Mouse (Mus musculus): ENCODE measurements around the gene Mast3. TPM values are rescaled to one million over a fixed set of nuclear protein-coding genes. Genes with fewer than 3 reads are reported as not detected.

Mast3 gene
- polyA plus RNA-seq, 1 experiment from 2014 or later: 18.2 TPM

- Histone ChIP-seq H3K9ac (ENCODE audit: low read depth, low read length) (no peak overlapping the region), H3K4me2 (peak overlapping the region; percentile 99)
- WGBS: 72% methylated on average over 11 of the region's 11 CpGs
Observed at GRCm38 (mm10) chr8:70802786-70803510, 1.9 kb downstream of the Mast3 start.

GRCm38 (mm10) chr8:70801830-70802229 lies 3.0 kb downstream of the Mast3 start:
- ATAC-seq (replicated peaks; ENCODE audit: low FRiP score): no peak

More at GRCm38 (mm10) chr8:70802786-70803510, 1.9 kb downstream of the Mast3 start:
- Histone ChIP-seq H3K4me3 (ENCODE audit: low read depth, low read length) (peak overlapping the region; percentile 63; the same call in 1 of the 2 replicates), H3K4me1 (replicated peaks; ENCODE audit: control insufficient read depth, insufficient read depth, low read length) (peaks cover 25% of the 10 kb centered on the region), H3K27me3 (replicated peaks; ENCODE audit: control insufficient read depth, insufficient read depth, low read length) (peaks cover 37% of the 10 kb centered on the region), H3K27ac (ENCODE audit: low read depth, low read length) (no peak overlapping the region), H3K9me3 (ENCODE audit: control insufficient read depth, low read length) (no peaks in the 10 kb centered on the region), H3K36me3 (ENCODE audit: control insufficient read depth, insufficient read depth, low read length) (no peaks in the 10 kb centered on the region)
- DNase-seq (ENCODE audit: low spot score) (no peak), ATAC-seq (replicated peaks; ENCODE audit: low FRiP score) (no peak)

GRCm38 (mm10) chr8:70801156-70801555 lies 3.7 kb downstream of the Mast3 start:
- DNase-seq (ENCODE audit: low spot score) (no peak), ATAC-seq (replicated peaks; ENCODE audit: low FRiP score) (no peak)
- no peak overlapping the region for H3K27ac ChIP-seq (ENCODE audit: low read depth, low read length)
- no peaks in the 10 kb centered on the region for H3K36me3 ChIP-seq (ENCODE audit: control insufficient read depth, insufficient read depth, low read length)
- H3K27me3 ChIP-seq (replicated peaks; ENCODE audit: control insufficient read depth, insufficient read depth, low read length): peaks cover 47% of the 10 kb centered on the region
- H3K4me3 ChIP-seq (ENCODE audit: low read depth, low read length): no peak overlapping the region
- WGBS: 25% methylated on average over 15 of the region's 15 CpGs
- H3K4me1 ChIP-seq (replicated peaks; ENCODE audit: control insufficient read depth, insufficient read depth, low read length): peaks cover 23% of the 10 kb centered on the region
- no peak overlapping the region for H3K4me2 ChIP-seq
- no peak overlapping the region for H3K9ac ChIP-seq (ENCODE audit: low read depth, low read length)
- H3K9me3 ChIP-seq (ENCODE audit: control insufficient read depth, low read length): no peaks in the 10 kb centered on the region

More at GRCm38 (mm10) chr8:70801830-70802229, 3.0 kb downstream of the Mast3 start:
- no peak overlapping the region for H3K27ac ChIP-seq (ENCODE audit: low read depth, low read length)
- no peaks in the 10 kb centered on the region for H3K9me3 ChIP-seq (ENCODE audit: control insufficient read depth, low read length)
- DNase-seq (ENCODE audit: low spot score): no peak
- H3K36me3 ChIP-seq (ENCODE audit: control insufficient read depth, insufficient read depth, low read length): no peaks in the 10 kb centered on the region
- H3K4me1 ChIP-seq (replicated peaks; ENCODE audit: control insufficient read depth, insufficient read depth, low read length): peaks cover 23% of the 10 kb centered on the region
- 74% methylated on average over 1 of the region's 1 CpGs for WGBS
- H3K27me3 ChIP-seq (replicated peaks; ENCODE audit: control insufficient read depth, insufficient read depth, low read length): peaks cover 42% of the 10 kb centered on the region
- H3K9ac ChIP-seq (ENCODE audit: low read depth, low read length): no peak overlapping the region
- no peak overlapping the region for H3K4me3 ChIP-seq (ENCODE audit: low read depth, low read length)
- H3K4me2 ChIP-seq: no peak overlapping the region

GRCm38 (mm10) chr8:70800648-70801047 lies 4.2 kb downstream of the Mast3 start:
- WGBS: 54% methylated on average over 10 of the region's 10 CpGs
- Histone ChIP-seq H3K4me2 (no peak overlapping the region), H3K36me3 (ENCODE audit: control insufficient read depth, insufficient read depth, low read length) (no peaks in the 10 kb centered on the region), H3K9me3 (ENCODE audit: control insufficient read depth, low read length) (no peaks in the 10 kb centered on the region), H3K9ac (ENCODE audit: low read depth, low read length) (no peak overlapping the region), H3K27ac (ENCODE audit: low read depth, low read length) (no peak overlapping the region), H3K4me3 (ENCODE audit: low read depth, low read length) (no peak overlapping the region), H3K27me3 (replicated peaks; ENCODE audit: control insufficient read depth, insufficient read depth, low read length) (peaks cover 48% of the 10 kb centered on the region), H3K4me1 (replicated peaks; ENCODE audit: control insufficient read depth, insufficient read depth, low read length) (peaks cover 24% of the 10 kb centered on the region)
- DNase-seq (ENCODE audit: low spot score): no peak
- no peak for ATAC-seq (replicated peaks; ENCODE audit: low FRiP score)

DNA sequence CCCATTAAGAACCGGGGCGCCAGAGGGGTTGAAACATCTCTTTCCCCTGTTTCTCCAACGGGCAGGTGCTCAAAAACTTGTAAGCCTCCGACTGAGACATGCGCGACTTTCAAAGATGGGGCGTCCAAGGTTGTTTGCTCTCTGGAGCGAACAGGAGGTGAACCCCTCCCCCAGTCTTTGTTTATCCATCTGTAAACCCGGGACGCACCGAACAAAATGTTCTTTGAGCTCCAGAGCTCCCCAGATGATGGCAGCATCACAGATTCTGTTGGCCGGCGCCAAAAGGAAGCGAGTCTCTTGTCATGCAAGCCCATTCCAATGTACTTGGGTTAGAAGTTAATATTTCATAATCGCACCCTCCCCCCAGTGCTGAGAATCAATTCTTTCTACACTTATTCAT lies 6.6 kb downstream of the Mast3 start:
- H3K9me3 ChIP-seq (ENCODE audit: control insufficient read depth, low read length): no peaks in the 10 kb centered on the region
- H3K36me3 ChIP-seq (ENCODE audit: control insufficient read depth, insufficient read depth, low read length): no peaks in the 10 kb centered on the region
- peaks cover 48% of the 10 kb centered on the region for H3K27me3 ChIP-seq (replicated peaks; ENCODE audit: control insufficient read depth, insufficient read depth, low read length)
- peak overlapping the region; percentile 97 for H3K4me2 ChIP-seq
- no peak overlapping the region; the same call in 1 of the 2 replicates for H3K9ac ChIP-seq (ENCODE audit: low read depth, low read length)
- DNase-seq (ENCODE audit: low spot score) (no peak), ATAC-seq (replicated peaks; ENCODE audit: low FRiP score) (no peak)
- WGBS: 16% methylated on average over 15 of the region's 15 CpGs
- peaks cover 16% of the 10 kb centered on the region for H3K4me1 ChIP-seq (replicated peaks; ENCODE audit: control insufficient read depth, insufficient read depth, low read length)
- peak overlapping the region; percentile 60 for H3K4me3 ChIP-seq (ENCODE audit: low read depth, low read length)
- no peak overlapping the region for H3K27ac ChIP-seq (ENCODE audit: low read depth, low read length)

- WGBS: under 1% methylated on average over 57 of the region's 57 CpGs
- H3K4me1 ChIP-seq (replicated peaks; ENCODE audit: control insufficient read depth, insufficient read depth, low read length): peaks cover 25% of the 10 kb centered on the region
- H3K27me3 ChIP-seq (replicated peaks; ENCODE audit: control insufficient read depth, insufficient read depth, low read length): peaks cover 48% of the 10 kb centered on the region
Observed at GRCm38 (mm10) chr8:70797081-70798070, 7.5 kb downstream of the Mast3 start.

DNA sequence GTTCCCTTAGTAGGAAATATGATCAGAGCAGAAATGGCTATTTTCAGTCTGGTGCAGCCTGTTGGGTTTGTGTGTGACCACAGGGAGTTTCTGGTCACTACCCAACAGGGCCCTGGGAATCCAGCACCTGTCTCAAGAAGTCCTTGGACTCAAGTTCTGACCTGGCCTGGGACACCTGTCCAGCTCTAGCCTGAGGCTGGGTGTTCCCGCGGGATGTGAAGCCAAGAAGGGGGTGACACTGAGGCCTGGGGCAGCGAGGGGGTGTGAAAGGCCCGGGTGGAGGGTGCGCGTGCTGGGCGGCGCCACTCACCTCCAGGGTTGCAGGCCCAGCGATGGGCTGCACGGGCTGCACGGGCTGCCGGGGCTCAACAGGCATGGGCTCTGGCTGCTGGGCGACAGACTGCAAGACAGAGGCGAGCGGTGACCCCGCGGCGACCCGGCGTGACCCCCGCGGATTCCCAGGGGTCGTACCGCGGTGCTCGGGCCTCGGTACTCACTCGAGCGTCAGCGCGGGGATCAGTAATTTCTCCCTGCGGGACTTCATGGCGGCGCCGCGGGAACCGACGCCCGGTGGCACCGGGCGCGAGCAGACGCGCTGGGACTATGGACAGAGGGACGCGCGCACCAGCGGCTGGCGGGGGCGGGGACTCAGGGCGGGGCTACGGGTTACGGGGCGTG lies 8.3 kb downstream of the Mast3 start:
- 4% methylated on average over 54 of the region's 54 CpGs for WGBS
- Histone ChIP-seq H3K9ac (ENCODE audit: low read depth, low read length) (peak overlapping the region; percentile 75), H3K27me3 (replicated peaks; ENCODE audit: control insufficient read depth, insufficient read depth, low read length) (peaks cover 43% of the 10 kb centered on the region), H3K4me3 (ENCODE audit: low read depth, low read length) (peak overlapping the region; percentile 60), H3K27ac (ENCODE audit: low read depth, low read length) (no peak overlapping the region; the same call in 1 of the 2 replicates), H3K4me2 (peak overlapping the region; percentile 97), H3K36me3 (ENCODE audit: control insufficient read depth, insufficient read depth, low read length) (no peaks in the 10 kb centered on the region), H3K4me1 (replicated peaks; ENCODE audit: control insufficient read depth, insufficient read depth, low read length) (peaks cover 27% of the 10 kb centered on the region), H3K9me3 (ENCODE audit: control insufficient read depth, low read length) (no peaks in the 10 kb centered on the region)
- ATAC-seq (replicated peaks; ENCODE audit: low FRiP score) (no peak), DNase-seq (ENCODE audit: low spot score) (peak; percentile 50)

More at GRCm38 (mm10) chr8:70797081-70798070, 7.5 kb downstream of the Mast3 start:
- ATAC-seq (replicated peaks; ENCODE audit: low FRiP score): peak; percentile 84
- Histone ChIP-seq H3K9me3 (ENCODE audit: control insufficient read depth, low read length) (no peaks in the 10 kb centered on the region), H3K36me3 (ENCODE audit: control insufficient read depth, insufficient read depth, low read length) (no peaks in the 10 kb centered on the region), H3K27ac (ENCODE audit: low read depth, low read length) (peak overlapping the region; percentile 9; the same call in 1 of the 2 replicates), H3K4me2 (peak overlapping the region; percentile 97), H3K9ac (ENCODE audit: low read depth, low read length) (peak overlapping the region; percentile 75), H3K4me3 (ENCODE audit: low read depth, low read length) (peak overlapping the region; percentile 60)
- DNase-seq (ENCODE audit: low spot score): peak; percentile 94

DNA sequence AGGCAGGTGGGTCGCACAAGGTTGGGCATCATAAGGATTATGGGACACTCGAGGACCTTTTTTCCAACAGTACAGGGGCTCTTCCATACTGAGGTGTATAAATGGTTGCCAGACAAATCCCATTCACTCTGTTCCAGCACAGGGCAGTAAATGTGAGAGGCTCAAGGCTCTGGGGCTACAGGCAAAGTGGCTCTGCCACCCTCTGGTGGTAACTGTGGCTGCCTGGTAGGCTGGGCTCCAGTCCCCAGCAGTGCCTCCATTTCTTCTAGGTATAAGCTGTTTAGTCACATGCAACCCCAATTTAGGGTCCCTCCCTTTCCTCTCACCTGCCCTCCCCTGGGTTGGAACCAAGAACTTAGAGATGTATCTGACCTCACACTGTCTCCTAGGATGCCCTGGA lies 9.5 kb downstream of the Mast3 start:
- peaks cover 34% of the 10 kb centered on the region for H3K27me3 ChIP-seq (replicated peaks; ENCODE audit: control insufficient read depth, insufficient read depth, low read length)
- no peak overlapping the region for H3K4me2 ChIP-seq

More for the DNA sequence above, 9.5 kb downstream of the Mast3 start:
- no peak overlapping the region for H3K9ac ChIP-seq (ENCODE audit: low read depth, low read length)
- no peak for DNase-seq (ENCODE audit: low spot score)
- no peak overlapping the region for H3K4me3 ChIP-seq (ENCODE audit: low read depth, low read length)
- H3K4me1 ChIP-seq (replicated peaks; ENCODE audit: control insufficient read depth, insufficient read depth, low read length): peaks cover 37% of the 10 kb centered on the region
- no peaks in the 10 kb centered on the region for H3K36me3 ChIP-seq (ENCODE audit: control insufficient read depth, insufficient read depth, low read length)
- H3K27ac ChIP-seq (ENCODE audit: low read depth, low read length): no peak overlapping the region
- H3K9me3 ChIP-seq (ENCODE audit: control insufficient read depth, low read length): no peaks in the 10 kb centered on the region
- no peak for ATAC-seq (replicated peaks; ENCODE audit: low FRiP score)
- WGBS: 85% methylated on average over 2 of the region's 2 CpGs
